ENCODE assay signal across 12 mouse cellular contexts in the genomic region with DNA sequence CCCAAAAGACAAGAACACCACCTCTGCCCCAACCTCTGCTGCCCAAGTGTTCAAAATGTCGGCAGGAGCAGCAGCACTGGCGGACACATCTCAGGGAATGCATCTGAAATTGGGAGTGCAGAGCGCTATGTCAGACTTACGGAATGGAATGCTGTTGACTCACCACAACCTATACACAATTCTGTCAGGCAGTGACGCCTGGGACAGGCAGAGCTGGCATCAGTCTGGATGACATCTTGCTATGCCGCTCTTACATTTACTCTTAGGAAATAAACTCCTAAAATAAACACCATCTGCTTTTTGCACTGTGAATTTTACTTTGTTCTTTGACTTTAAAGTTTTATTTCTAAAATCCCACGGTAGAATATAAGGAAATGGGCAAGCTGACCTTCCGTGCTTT.
"Had no signal": no experiment of that assay in that cellular context is flagged by ENCODE, and none has a peak within 500 bp of the region (broad histone marks: within the 10 kb centered on the region; RNA-seq: fewer than 3 reads in every experiment).

No protein-coding gene starts in this region.

- DNase-seq: kidney, adult 11 months; kidney, adult 9 months; kidney, postnatal 36 days; lung, adult 2 months; lung, postnatal 36 days; thymus, postnatal 36 days had no signal

- H3K9me3 ChIP-seq: limb, embryonic 13.5 days; liver, embryonic 15.5 days; midbrain, embryonic 15.5 days; neural tube, embryonic 12.5 days; stomach, embryonic 15.5 days had no signal

- H3K4me1 ChIP-seq: limb, embryonic 13.5 days; liver, embryonic 15.5 days; midbrain, embryonic 15.5 days; neural tube, embryonic 12.5 days; stomach, embryonic 15.5 days had no signal

- H3K9ac ChIP-seq: limb, embryonic 13.5 days; liver, embryonic 15.5 days; midbrain, embryonic 15.5 days; neural tube, embryonic 12.5 days; stomach, embryonic 15.5 days had no signal

- H3K27ac ChIP-seq: kidney, postnatal 0 days; limb, embryonic 13.5 days; liver, embryonic 15.5 days; midbrain, embryonic 15.5 days; neural tube, embryonic 12.5 days; stomach, embryonic 15.5 days had no signal

- H3K4me2 ChIP-seq: limb, embryonic 13.5 days; liver, embryonic 15.5 days; midbrain, embryonic 15.5 days; neural tube, embryonic 12.5 days; stomach, embryonic 15.5 days had no signal

- H3K36me3 ChIP-seq: liver, embryonic 15.5 days; midbrain, embryonic 15.5 days; neural tube, embryonic 12.5 days; stomach, embryonic 15.5 days had no signal

- H3K27me3 ChIP-seq: limb, embryonic 13.5 days; liver, embryonic 15.5 days; midbrain, embryonic 15.5 days; neural tube, embryonic 12.5 days; stomach, embryonic 15.5 days had no signal

- H3K4me3 ChIP-seq: limb, embryonic 13.5 days; liver, embryonic 15.5 days; midbrain, embryonic 15.5 days; neural tube, embryonic 12.5 days; stomach, embryonic 15.5 days had no signal

- ATAC-seq: midbrain, embryonic 15.5 days had no signal
